Mouse (Mus musculus) thymus, postnatal 10 days (tissue): ENCODE data around the gene Tanc1.

Source experiments
- DNase-seq, 2 experiments: peaks; one replicate each; pipeline ENCODE4 v3.0.0; 2021; ENCODE audit warnings: low spot score in 2 of 2

The Tanc1 gene

GRCm38 (mm10) chr2:59717746-59718294 lies 106.0 kb downstream of the Tanc1 start:
- DNase-seq, result no peak

GRCm38 (mm10) chr2:59718601-59719416 lies 107.0 kb downstream of the Tanc1 start:
- no peak for DNase-seq

- no peak for DNase-seq
Measured at GRCm38 (mm10) chr2:59719831-59720230, 108.0 kb downstream of the Tanc1 start.

GRCm38 (mm10) chr2:59721119-59721518 lies 109.3 kb downstream of the Tanc1 start:
- DNase-seq, result no peak

GRCm38 (mm10) chr2:59721758-59722157 lies 109.9 kb downstream of the Tanc1 start:
- no peak for DNase-seq

GRCm38 (mm10) chr2:59723311-59723710 lies 111.5 kb downstream of the Tanc1 start:
- no peak for DNase-seq

- no peak for DNase-seq
Measured at GRCm38 (mm10) chr2:59725518-59726185, 113.8 kb downstream of the Tanc1 start.

GRCm38 (mm10) chr2:59731831-59732230 lies 120.0 kb downstream of the Tanc1 start:
- DNase-seq, result no peak

GRCm38 (mm10) chr2:59733410-59733809 lies 121.6 kb downstream of the Tanc1 start:
- no peak for DNase-seq

GRCm38 (mm10) chr2:59736401-59736898 lies 124.6 kb downstream of the Tanc1 start:
- no peak for DNase-seq

- no peak for DNase-seq
Measured at GRCm38 (mm10) chr2:59737368-59737767, 125.5 kb downstream of the Tanc1 start.

GRCm38 (mm10) chr2:59738356-59738755 lies 126.5 kb downstream of the Tanc1 start:
- no peak for DNase-seq

GRCm38 (mm10) chr2:59739036-59739435 lies 127.2 kb downstream of the Tanc1 start:
- DNase-seq, result no peak

GRCm38 (mm10) chr2:59742500-59743116 lies 130.8 kb downstream of the Tanc1 start:
- DNase-seq, result no peak

- peak in 1 of 2 experiments; percentile 46 for DNase-seq
Measured at GRCm38 (mm10) chr2:59745428-59745827, 133.6 kb downstream of the Tanc1 start.

GRCm38 (mm10) chr2:59746070-59746469 lies 134.2 kb downstream of the Tanc1 start:
- DNase-seq, result no peak

- DNase-seq, result no peak
Measured at GRCm38 (mm10) chr2:59747757-59748156, 135.9 kb downstream of the Tanc1 start.

- DNase-seq, result no peak
Measured at GRCm38 (mm10) chr2:59749371-59749770, 137.5 kb downstream of the Tanc1 start.

- no peak for DNase-seq
Measured at GRCm38 (mm10) chr2:59751172-59751571, 139.3 kb downstream of the Tanc1 start.

GRCm38 (mm10) chr2:59752148-59752547 lies 140.3 kb downstream of the Tanc1 start:
- no peak for DNase-seq

- DNase-seq, result no peak
Measured at GRCm38 (mm10) chr2:59752766-59753165, 140.9 kb downstream of the Tanc1 start.

- no peak for DNase-seq
Measured at GRCm38 (mm10) chr2:59756137-59756753, 144.4 kb downstream of the Tanc1 start.
